Mouse (Mus musculus) MEL-GATA-1-ER (cell line): Measurements from ENCODE around the gene Scn5a.

Experiments
- DNase-seq: peaks from one replicate; pipeline ENCODE4 v3.0.0-alpha.2; 2012; ENCODE audit warnings: low read depth; ENCODE audit errors: extremely low read depth

Gene Scn5a

DNA sequence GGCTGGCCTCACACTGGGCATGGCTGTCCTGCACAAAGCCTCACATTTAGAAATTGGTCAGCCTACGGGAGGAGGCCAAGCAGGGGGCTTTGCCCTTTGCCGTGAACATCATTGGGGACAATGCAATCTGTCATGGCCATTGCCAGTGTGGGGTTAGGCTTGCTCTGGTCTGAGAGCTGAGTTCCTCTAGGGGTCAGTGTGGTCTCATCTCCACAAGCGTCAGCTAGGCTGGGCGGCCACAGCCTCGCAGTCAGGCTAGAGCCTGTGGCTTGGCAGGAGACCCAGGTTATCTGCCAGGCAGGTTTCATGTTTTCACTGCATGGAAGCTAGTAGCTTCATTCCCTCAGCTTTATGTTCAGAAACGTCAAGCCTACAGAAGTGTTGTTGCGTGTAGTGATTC lies 113.2 kb downstream of the Scn5a start:
- no peak for DNase-seq

DNA sequence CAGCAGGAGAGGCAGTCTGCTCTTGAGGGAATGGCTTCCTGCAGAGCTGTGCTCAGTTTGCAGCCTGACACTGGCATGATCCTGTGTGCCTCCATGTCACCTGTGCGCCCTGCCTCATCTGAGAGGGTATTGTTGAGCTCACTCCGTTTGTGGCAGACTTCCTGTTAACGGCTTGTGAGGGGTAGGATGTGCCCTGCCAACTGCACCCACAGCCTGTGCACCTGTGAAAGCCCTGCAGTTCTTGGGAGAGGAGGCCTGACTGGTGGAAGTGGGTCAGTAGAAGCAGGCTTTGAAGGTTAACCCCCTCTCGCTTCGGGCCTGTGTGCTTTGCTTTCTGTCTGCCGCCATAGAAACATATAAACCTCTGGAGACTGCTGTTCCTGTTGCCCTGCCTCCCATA lies 113.8 kb downstream of the Scn5a start:
- no peak for DNase-seq

DNA sequence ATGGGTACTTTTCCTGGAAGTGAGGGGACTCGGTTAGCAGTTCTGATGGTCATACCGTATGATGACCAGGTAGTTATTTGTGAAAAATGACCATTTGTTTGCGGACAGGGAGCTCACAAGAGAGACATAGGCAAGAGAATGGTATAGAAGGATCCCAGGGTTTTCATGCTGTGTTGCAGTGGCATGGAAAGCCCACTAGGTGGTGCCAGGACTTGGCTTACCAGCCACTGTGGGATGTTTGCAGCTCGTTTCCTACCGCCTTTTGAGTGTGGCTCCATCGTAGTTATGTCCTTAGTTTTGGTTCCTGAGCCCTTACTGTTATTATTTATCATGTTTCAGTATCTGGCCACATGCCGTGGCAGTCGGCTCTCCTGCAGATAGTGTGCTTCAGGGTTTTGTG lies 118.4 kb downstream of the Scn5a start:
- DNase-seq: peak; percentile 25

DNA sequence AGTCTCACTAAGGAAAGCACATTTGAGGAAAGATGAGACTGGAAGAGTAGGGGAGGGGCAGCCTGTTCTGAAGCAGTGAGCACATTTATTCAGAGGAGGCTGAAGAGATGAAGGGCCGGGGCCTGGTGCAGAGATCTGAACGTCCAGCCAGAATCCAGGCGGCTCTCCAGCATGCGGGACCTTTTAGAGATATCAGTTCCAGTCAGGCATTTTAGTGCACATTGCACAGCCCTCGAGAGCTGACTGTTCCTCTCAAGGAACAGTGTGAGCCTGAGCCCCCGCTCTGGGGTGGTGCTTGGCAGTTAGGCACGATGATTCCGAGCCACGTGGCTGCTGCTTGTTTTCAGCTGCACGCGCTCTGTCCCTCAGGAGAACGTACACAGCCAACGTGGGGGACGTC lies 121.7 kb downstream of the Scn5a start:
- no peak for DNase-seq

DNA sequence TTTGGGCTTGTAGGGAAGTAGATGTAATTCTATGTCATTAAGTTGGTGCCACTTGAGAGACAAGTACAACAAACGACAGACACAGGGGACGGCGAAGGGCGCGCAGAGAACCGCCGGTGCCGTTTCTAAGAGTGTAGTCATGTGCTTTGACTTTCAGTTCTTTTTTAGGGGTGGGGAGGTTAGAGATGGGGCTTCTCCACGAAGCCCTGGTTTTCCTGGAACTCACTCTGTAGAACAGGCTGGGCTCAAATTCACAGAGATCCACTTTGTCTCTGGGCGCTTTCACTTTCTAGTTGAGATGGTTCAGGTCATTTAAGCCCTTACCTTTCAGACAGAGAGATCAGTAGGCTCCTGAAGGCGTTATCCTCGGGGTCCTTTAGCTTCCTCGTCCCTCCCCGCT lies 122.8 kb downstream of the Scn5a start:
- DNase-seq: no peak

DNA sequence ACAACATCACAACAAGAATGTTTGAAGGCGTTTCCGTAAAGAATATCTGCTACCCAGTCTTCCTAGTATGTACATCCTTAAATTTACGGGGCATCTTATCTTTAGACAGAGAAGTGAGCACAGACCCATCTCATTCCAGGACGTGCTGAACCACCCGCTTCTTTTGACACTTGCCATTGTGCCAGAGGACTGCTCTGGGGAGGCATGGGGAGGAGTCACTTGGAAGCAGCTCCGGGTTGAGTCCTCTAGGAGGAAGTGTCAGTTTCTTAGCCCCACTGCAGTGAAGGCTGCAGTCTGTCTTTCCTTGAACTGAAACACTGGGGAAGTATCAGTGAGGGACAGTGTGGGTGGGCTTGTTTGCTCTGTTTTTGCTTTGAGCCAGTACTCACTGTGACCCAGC lies 133.1 kb downstream of the Scn5a start:
- peak; percentile 68 for DNase-seq

DNA sequence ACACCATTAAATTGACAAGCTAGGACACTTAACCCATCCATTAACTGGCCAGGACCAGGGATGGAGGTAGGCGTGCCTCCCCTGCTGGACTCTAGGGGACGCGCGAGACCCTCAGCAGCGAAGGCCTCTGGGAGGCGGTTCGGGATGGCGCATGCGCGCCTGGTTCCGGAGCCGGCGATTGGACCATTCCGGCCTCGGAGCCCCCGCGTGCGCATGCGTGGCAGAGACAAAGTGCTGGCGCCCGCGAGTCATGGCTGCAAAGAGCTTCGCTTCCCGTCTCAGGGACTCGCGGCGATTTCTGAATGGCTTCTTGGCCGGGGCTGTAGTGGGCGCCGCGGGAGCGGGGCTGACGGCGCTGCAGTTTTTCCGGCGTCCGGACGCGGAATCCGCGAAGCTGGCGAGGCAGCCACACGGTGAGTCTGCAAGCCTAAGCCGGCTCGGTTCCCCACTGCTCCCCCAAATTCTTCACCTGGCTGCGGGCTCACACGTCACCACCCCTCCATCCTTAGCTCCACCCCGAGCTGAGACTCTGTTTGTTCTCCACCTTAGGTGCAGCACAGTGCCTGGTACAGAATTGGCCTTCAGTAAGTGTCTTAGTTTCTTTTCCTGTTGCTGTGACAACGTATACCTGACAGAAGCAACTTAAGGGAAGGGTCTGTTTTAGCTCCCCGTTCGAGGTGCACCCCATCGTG lies 133.9 kb downstream of the Scn5a start, which contains the start of gene Exog:
Exog (plus strand) TSS at position 206 of the 692 bp plus-strand sequence.
- DNase-seq: peak; percentile 74

DNA sequence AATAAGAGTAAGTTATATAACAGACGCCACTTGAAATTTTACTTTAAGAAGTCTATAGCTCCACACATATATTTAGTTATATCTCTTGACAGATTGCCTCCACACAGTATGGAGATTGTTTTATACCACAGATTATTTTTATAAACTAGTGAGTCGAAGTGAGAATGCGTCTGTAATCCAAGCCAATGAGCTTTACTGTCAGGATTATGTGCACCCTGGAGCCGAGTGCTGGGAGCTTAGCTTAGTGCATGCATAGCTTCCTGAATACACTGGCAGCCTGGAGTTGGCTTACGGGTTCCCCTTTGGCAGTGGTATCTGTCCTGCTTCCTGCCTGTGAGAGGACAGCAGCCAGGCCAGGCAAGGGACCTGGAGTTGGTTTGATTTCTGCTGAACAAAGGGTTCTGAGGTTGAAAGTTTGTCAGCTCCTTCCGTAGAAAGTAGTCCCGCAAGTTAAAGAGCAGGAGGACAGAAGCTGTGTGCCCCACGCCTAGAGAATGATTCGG lies 140.3 kb downstream of the Scn5a start:
- no peak for DNase-seq

DNA sequence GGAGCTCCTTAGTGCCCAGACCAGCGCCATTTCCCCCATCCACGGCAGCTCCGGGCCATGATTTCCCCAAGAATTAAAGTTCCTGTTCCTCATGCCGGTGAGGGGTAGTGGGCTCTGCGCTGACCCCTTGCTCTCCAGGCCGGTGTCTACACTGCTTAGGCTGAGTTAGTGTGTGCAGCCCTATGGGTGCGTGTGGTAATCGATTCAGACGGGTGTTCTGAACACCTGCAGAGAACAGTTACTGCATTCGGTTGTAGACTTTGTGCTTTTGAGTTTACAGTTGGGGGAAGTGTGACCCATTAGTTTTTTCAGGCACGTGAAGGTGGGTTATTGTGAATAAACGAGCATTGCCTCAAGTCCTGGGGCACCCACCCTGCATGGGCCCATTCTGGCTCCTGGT lies 140.8 kb downstream of the Scn5a start:
- DNase-seq: no peak

DNA sequence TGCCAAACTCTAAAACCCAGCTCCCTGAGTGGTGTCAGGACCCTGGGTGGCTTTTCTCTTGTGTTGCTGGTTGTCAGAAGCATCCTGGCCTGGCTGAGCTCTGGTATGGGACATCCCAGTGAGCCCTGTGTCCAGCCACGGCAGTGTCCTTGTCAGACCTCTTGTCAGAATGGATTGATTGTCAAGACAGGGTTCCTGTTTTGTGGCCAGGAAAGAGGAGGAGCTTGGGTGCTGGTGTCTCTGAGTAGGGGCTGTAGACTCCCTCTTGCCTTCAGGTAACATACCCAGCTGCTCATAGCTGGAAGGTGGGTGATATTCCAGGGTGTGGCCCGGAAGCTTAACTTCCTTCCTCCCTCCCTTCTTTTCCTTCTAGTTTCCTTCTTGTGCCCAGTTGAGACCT lies 143.0 kb downstream of the Scn5a start:
- no peak for DNase-seq
